Mouse (Mus musculus) erythroblast, embryonic 14.5 days (primary cell): ENCODE data around the gene Kctd21. TPM values are rescaled to one million over a fixed set of nuclear protein-coding genes. Genes with fewer than 3 reads are reported as not detected.

Source experiments
- H3K27me3 ChIP-seq: 2 replicates; pipeline ENCODE4 v1.6.1; 2012; ENCODE audit warnings: inconsistent platforms; ENCODE audit not compliant: control insufficient read depth
- H3K36me3 ChIP-seq: 2 replicates; pipeline ENCODE4 v1.6.1; 2012; ENCODE audit warnings: mild to moderate bottlenecking, inconsistent platforms; ENCODE audit not compliant: control insufficient read depth
- H3K4me1 ChIP-seq: 2 replicates; pipeline ENCODE4 v1.6.1; 2012; ENCODE audit warnings: inconsistent platforms; ENCODE audit not compliant: control insufficient read depth
- H3K4me3 ChIP-seq: replicated peaks from 2 replicates; pipeline ENCODE3; 2012; ENCODE audit warnings: moderate library complexity, mild to moderate bottlenecking, inconsistent platforms
- H3K9me3 ChIP-seq: 2 replicates; pipeline ENCODE4 v1.6.1; 2012; ENCODE audit warnings: low read length, inconsistent platforms, mixed read lengths; ENCODE audit not compliant: control insufficient read depth
- GATA1 ChIP-seq: IDR thresholded peaks from 2 replicates; pipeline ENCODE4 v1.6.1; 2012; ENCODE audit warnings: low read length, inconsistent platforms, mixed read lengths
- TAL1 ChIP-seq: IDR thresholded peaks from 3 replicates; pipeline ENCODE4 v1.6.1; 2012; ENCODE audit warnings: low read length, inconsistent platforms, mixed read lengths
- polyA plus RNA-seq: library from polyadenylated mRNA; stranded (reverse); fragments of >175 nt; gene quantifications from 2 replicates; pipeline ENCODE4 v1.2.3, GENCODE M21; 2012

Gene Kctd21
- polyA plus RNA-seq, 1 experiment = not detected

- H3K27me3 ChIP-seq = no peaks in the 10 kb centered on the region
- H3K4me3 ChIP-seq = no peak overlapping the region
- TF ChIP-seq GATA1 (no peak), TAL1 (no peak)
- no peaks in the 10 kb centered on the region for H3K9me3 ChIP-seq
- H3K4me1 ChIP-seq = peaks cover 6% of the 10 kb centered on the region
- H3K36me3 ChIP-seq = peaks cover 45% of the 10 kb centered on the region
These were observed 28.5 kb upstream of the Kctd21 start for GRCm38 (mm10) chr7:97303614-97304013.

GRCm38 (mm10) chr7:97304471-97304870 is 27.7 kb upstream of the Kctd21 start:
- Histone ChIP-seq H3K4me3 (no peak overlapping the region), H3K4me1 (peaks cover 6% of the 10 kb centered on the region), H3K9me3 (no peaks in the 10 kb centered on the region), H3K27me3 (no peaks in the 10 kb centered on the region), H3K36me3 (peaks cover 38% of the 10 kb centered on the region)
- TF ChIP-seq TAL1 = no peak
- TF ChIP-seq GATA1 = no peak

GRCm38 (mm10) chr7:97305206-97305605 is 26.9 kb upstream of the Kctd21 start:
- peaks cover 6% of the 10 kb centered on the region for H3K4me1 ChIP-seq
- no peaks in the 10 kb centered on the region for H3K27me3 ChIP-seq
- TF ChIP-seq TAL1 = no peak
- TF ChIP-seq GATA1 = no peak
- no peaks in the 10 kb centered on the region for H3K9me3 ChIP-seq
- H3K36me3 ChIP-seq = peaks cover 38% of the 10 kb centered on the region
- no peak overlapping the region for H3K4me3 ChIP-seq

- TF ChIP-seq GATA1 (no peak), TAL1 (no peak)
- Histone ChIP-seq H3K4me1 (peaks cover 6% of the 10 kb centered on the region), H3K9me3 (no peaks in the 10 kb centered on the region), H3K27me3 (no peaks in the 10 kb centered on the region), H3K36me3 (peaks cover 36% of the 10 kb centered on the region), H3K4me3 (no peak overlapping the region)
These were observed 25.3 kb upstream of the Kctd21 start for GRCm38 (mm10) chr7:97306813-97307212.

DNA sequence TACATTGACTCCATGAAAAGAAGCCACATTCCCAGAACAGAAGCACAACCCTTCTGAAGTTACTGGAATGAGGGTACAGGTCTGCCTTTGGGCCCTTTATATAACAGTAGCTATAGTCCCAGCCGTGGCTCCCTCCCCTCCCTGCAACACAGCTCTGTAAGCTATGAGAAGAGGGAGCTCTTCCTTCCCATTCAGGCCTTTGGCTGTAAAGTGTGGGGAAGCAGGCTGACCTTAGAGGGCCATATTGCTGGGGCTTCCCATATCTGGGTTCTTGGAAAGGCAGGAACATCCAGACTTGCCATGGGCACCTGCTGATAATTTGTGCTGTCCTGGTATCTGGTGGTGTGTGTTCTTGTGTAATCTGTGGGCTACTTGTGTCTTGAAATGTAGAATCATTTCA is 24.6 kb upstream of the Kctd21 start:
- peaks cover 32% of the 10 kb centered on the region for H3K36me3 ChIP-seq
- no peaks in the 10 kb centered on the region for H3K9me3 ChIP-seq
- no peak overlapping the region for H3K4me3 ChIP-seq
- no peak for TF ChIP-seq GATA1
- no peak for TF ChIP-seq TAL1
- H3K4me1 ChIP-seq = peaks cover 6% of the 10 kb centered on the region
- H3K27me3 ChIP-seq = no peaks in the 10 kb centered on the region

- H3K36me3 ChIP-seq = peaks cover 14% of the 10 kb centered on the region
- no peak overlapping the region for H3K4me3 ChIP-seq
- TF ChIP-seq TAL1 (no peak), GATA1 (no peak)
These were observed 22.4 kb upstream of the Kctd21 start for GRCm38 (mm10) chr7:97309461-97310340.

GRCm38 (mm10) chr7:97310341-97310635 is 21.8 kb upstream of the Kctd21 start:
- TF ChIP-seq GATA1 = no peak
- Histone ChIP-seq H3K27me3 (no peaks in the 10 kb centered on the region), H3K4me1 (peaks cover 4% of the 10 kb centered on the region), H3K36me3 (peaks cover 8% of the 10 kb centered on the region), H3K4me3 (no peak overlapping the region), H3K9me3 (no peaks in the 10 kb centered on the region)

More at GRCm38 (mm10) chr7:97309461-97310340, 22.4 kb upstream of the Kctd21 start:
- Histone ChIP-seq H3K9me3 (no peaks in the 10 kb centered on the region), H3K4me1 (peaks cover 6% of the 10 kb centered on the region), H3K27me3 (no peaks in the 10 kb centered on the region)

DNA sequence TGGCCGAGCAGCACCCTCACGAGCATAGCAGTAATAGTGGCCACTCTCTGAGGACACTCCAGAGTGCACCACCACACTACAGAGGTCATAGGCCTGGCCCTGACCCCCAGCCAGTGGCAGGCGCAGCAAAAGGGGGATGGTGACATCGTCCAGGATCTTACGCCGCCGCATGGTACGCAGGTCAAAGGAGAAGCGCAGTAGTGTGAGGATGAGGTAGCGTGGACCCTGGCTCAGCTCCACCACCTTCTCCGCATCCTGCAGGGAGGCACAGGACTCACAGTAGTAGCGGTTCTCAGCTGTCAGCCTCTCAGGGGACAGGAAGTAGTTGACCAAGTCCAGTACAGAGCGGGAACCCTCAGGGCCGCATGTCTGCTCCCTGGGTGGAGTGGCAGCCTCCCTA is 20.5 kb upstream of the Kctd21 start:
- Histone ChIP-seq H3K27me3 (no peaks in the 10 kb centered on the region), H3K36me3 (peaks cover 5% of the 10 kb centered on the region), H3K4me1 (no peaks in the 10 kb centered on the region; the same call in 1 of the 2 replicates), H3K9me3 (no peaks in the 10 kb centered on the region), H3K4me3 (no peak overlapping the region)
- TF ChIP-seq GATA1 = no peak
- no peak for TF ChIP-seq TAL1

- no peaks in the 10 kb centered on the region for H3K27me3 ChIP-seq
- H3K4me3 ChIP-seq = no peak overlapping the region
- H3K9me3 ChIP-seq = no peaks in the 10 kb centered on the region
- no peak for TF ChIP-seq GATA1
- no peak for TF ChIP-seq TAL1
- peaks cover 4% of the 10 kb centered on the region for H3K36me3 ChIP-seq
- no peaks in the 10 kb centered on the region; the same call in 1 of the 2 replicates for H3K4me1 ChIP-seq
These were observed 19.9 kb upstream of the Kctd21 start for GRCm38 (mm10) chr7:97312196-97312595.

DNA sequence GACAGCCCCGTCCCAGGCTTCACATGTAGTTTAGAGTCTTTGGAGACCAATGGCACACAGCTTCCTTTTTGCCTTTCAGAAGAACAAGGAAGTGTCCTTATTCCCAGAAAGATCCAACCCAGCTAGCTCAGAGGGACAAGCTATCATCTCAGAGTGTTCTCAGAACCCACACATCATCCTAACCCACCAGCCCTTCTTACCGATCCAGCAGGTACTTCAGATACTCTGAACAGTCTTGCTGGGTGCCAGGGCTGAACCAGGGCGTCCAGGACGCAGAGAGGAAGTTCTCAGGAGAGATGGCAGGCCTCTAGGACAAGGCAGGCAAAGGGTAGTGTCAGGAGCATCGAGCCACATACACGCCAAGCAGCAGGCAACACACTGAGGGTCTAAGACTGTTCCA is 19.3 kb upstream of the Kctd21 start:
- H3K4me1 ChIP-seq = no peaks in the 10 kb centered on the region; the same call in 1 of the 2 replicates
- no peaks in the 10 kb centered on the region for H3K9me3 ChIP-seq
- no peak for TF ChIP-seq GATA1
- TF ChIP-seq TAL1 = no peak
- H3K27me3 ChIP-seq = no peaks in the 10 kb centered on the region
- no peak overlapping the region for H3K4me3 ChIP-seq
- peaks cover 4% of the 10 kb centered on the region for H3K36me3 ChIP-seq
